35 mouse cellular contexts compared by ENCODE assay signal in the genomic region with DNA sequence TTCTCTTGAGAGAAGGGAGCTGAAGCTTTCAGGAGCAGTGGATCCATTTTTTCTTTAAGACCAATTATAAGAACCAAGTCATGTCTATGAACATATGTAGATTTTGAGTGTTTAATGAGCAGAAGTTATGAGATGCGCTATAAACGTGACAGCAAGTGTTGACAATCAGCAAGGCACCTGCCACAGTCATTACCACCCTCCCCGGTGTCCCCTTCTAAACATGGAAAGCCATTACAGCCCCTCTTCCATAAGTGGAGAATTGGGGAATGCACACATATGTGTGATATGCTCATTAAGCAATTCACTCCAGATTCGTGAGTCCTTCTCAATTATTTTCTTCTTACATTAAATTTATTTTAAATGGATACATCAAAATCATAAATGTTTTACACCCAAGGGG.
"Had no signal": no experiment of that assay in that cellular context is flagged by ENCODE, and none has a peak within 500 bp of the region (broad histone marks: within the 10 kb centered on the region; RNA-seq: fewer than 3 reads in every experiment).

No protein-coding gene starts in this region.

- H3K9me3 ChIP-seq: heart, embryonic 10.5 days; heart, embryonic 12.5 days; heart, embryonic 13.5 days; heart, embryonic 15.5 days; hindbrain, embryonic 10.5 days; hindbrain, embryonic 12.5 days; hindbrain, embryonic 13.5 days; hindbrain, embryonic 15.5 days; intestine, embryonic 15.5 days; kidney, embryonic 15.5 days had no signal

- H3K27me3 ChIP-seq: heart, embryonic 12.5 days; heart, embryonic 13.5 days; heart, embryonic 15.5 days; hindbrain, embryonic 12.5 days; hindbrain, embryonic 13.5 days; hindbrain, embryonic 15.5 days; intestine, embryonic 15.5 days; kidney, embryonic 15.5 days had no signal

- H3K4me3 ChIP-seq: heart, embryonic 10.5 days; heart, embryonic 12.5 days; heart, embryonic 13.5 days; heart, embryonic 15.5 days; hindbrain, embryonic 10.5 days; hindbrain, embryonic 12.5 days; hindbrain, embryonic 13.5 days; hindbrain, embryonic 15.5 days; intestine, embryonic 15.5 days; kidney, embryonic 15.5 days; layer of hippocampus, adult 2 months; left cerebral cortex, adult 2 months had no signal

- H3K9ac ChIP-seq: heart, embryonic 12.5 days; heart, embryonic 13.5 days; heart, embryonic 15.5 days; hindbrain, embryonic 12.5 days; hindbrain, embryonic 13.5 days; hindbrain, embryonic 14.5 days; hindbrain, embryonic 15.5 days; intestine, embryonic 15.5 days; kidney, embryonic 15.5 days had no signal

- H3K4me1 ChIP-seq: hindbrain, embryonic 12.5 days; hindbrain, embryonic 13.5 days; hindbrain, embryonic 15.5 days; intestine, embryonic 15.5 days; kidney, embryonic 15.5 days had no signal

- H3K36me3 ChIP-seq: heart, embryonic 10.5 days; heart, embryonic 12.5 days; heart, embryonic 13.5 days; heart, embryonic 15.5 days; hindbrain, embryonic 10.5 days; hindbrain, embryonic 12.5 days; hindbrain, embryonic 13.5 days; hindbrain, embryonic 15.5 days; intestine, embryonic 15.5 days; kidney, embryonic 15.5 days had no signal

- H3K4me2 ChIP-seq: heart, embryonic 11.5 days; heart, embryonic 12.5 days; heart, embryonic 13.5 days; heart, embryonic 15.5 days; hindbrain, embryonic 12.5 days; hindbrain, embryonic 13.5 days; hindbrain, embryonic 14.5 days; hindbrain, embryonic 15.5 days; intestine, embryonic 15.5 days; kidney, embryonic 15.5 days had no signal

- H3K27ac ChIP-seq: heart, embryonic 10.5 days; heart, embryonic 13.5 days; heart, embryonic 15.5 days; hindbrain, embryonic 10.5 days; hindbrain, embryonic 12.5 days; hindbrain, embryonic 13.5 days; hindbrain, embryonic 14.5 days; hindbrain, embryonic 15.5 days; hindbrain, postnatal 0 days; intestine, embryonic 15.5 days; kidney, embryonic 15.5 days; kidney, postnatal 0 days; layer of hippocampus, adult 2 months; left cerebral cortex, adult 2 months had no signal

- DNase-seq: heart, postnatal 14 days; heart, postnatal 36 days; heart, postnatal 4 days; kidney, adult 11 months; kidney, adult 18-20 months; kidney, adult 2 months; kidney, adult 8-10 months; kidney, adult 9 months; kidney, postnatal 10 days; kidney, postnatal 14 days; kidney, postnatal 25 days; kidney, postnatal 36 days; kidney, postnatal 4 days; layer of hippocampus, adult 9-11 months; layer of hippocampus, postnatal 36 days had no signal

- ATAC-seq: hindbrain, embryonic 16.5 days; hindbrain, postnatal 0 days; inflammation-experienced regulatory T-cells, adult 6 months; intestine, embryonic 15.5 days; intestine, embryonic 16.5 days; intestine, postnatal 0 days had no signal
